Mouse (Mus musculus): ENCODE data around the gene Epm2a. TPM values are rescaled to one million over a fixed set of nuclear protein-coding genes. Genes with fewer than 3 reads are reported as not detected.
"Not testable (repeated sequence)": the region's sequence is repeated elsewhere in the genome, so short reads cannot be mapped to it uniquely, and the experiment has no call there.

The Epm2a gene
- total and polyA plus RNA-seq, 2 experiments = 2.9 to 6.7 TPM

GRCm38 (mm10) chr10:11344536-11345468, 1.6 kb downstream of the Epm2a start:
- Histone ChIP-seq H3K4me1 (ENCODE audit: control insufficient read depth, insufficient read depth, low read length) (no peaks in the 10 kb centered on the region; the same call in 1 of the 2 replicates), H3K4me3 (ENCODE audit: insufficient read depth, low read depth, low read length) (no peak overlapping the region), H3K79me2 (ENCODE audit: control insufficient read depth, insufficient read depth, low read length) (no peaks in the 10 kb centered on the region), H3K36me3 (ENCODE audit: control insufficient read depth, insufficient read depth, low read length) (no peaks in the 10 kb centered on the region), H3K27ac (replicated peaks; ENCODE audit: insufficient read depth, low read depth, low read length) (no peak overlapping the region), H3K9ac (ENCODE audit: low read depth, low read length) (no peak overlapping the region), H3K27me3 (ENCODE audit: control insufficient read depth, insufficient read depth, low read length) (no peaks in the 10 kb centered on the region)
- 90% methylated on average over 18 of the region's 18 CpGs for WGBS
- no peak for DNase-seq (ENCODE audit: extremely low read depth, low read depth, low spot score)
- no peak for TF ChIP-seq POLR2A (IDR thresholded peaks at IDR 0.05; ENCODE audit: extremely low read depth, insufficient read depth, low read length)
- no peak for TF ChIP-seq CTCF (IDR thresholded peaks at IDR 0.05; ENCODE audit: low read depth, low read length)

GRCm38 (mm10) chr10:11350243-11350974, 7.2 kb downstream of the Epm2a start:
- DNase-seq (ENCODE audit: extremely low read depth, low read depth, low spot score); H3K27ac ChIP-seq (replicated peaks; ENCODE audit: insufficient read depth, low read depth, low read length); H3K9ac ChIP-seq (ENCODE audit: low read depth, low read length); H3K27me3 ChIP-seq (ENCODE audit: control insufficient read depth, insufficient read depth, low read length); H3K79me2 ChIP-seq (ENCODE audit: control insufficient read depth, insufficient read depth, low read length); H3K4me3 ChIP-seq (ENCODE audit: insufficient read depth, low read depth, low read length); H3K36me3 ChIP-seq (ENCODE audit: control insufficient read depth, insufficient read depth, low read length); H3K4me1 ChIP-seq (ENCODE audit: control insufficient read depth, insufficient read depth, low read length): not testable (repeated sequence)
- 76% methylated on average over 3 of the region's 3 CpGs for WGBS

- 84% methylated on average over 8 of the region's 8 CpGs for WGBS
- TF ChIP-seq POLR2A (IDR thresholded peaks at IDR 0.05; ENCODE audit: extremely low read depth, insufficient read depth, low read length) (no peak), CTCF (IDR thresholded peaks at IDR 0.05; ENCODE audit: low read depth, low read length) (no peak)
- Histone ChIP-seq H3K9ac (ENCODE audit: low read depth, low read length) (no peak overlapping the region), H3K4me3 (ENCODE audit: insufficient read depth, low read depth, low read length) (no peak overlapping the region), H3K27ac (replicated peaks; ENCODE audit: insufficient read depth, low read depth, low read length) (no peak overlapping the region), H3K36me3 (ENCODE audit: control insufficient read depth, insufficient read depth, low read length) (no peaks in the 10 kb centered on the region), H3K79me2 (ENCODE audit: control insufficient read depth, insufficient read depth, low read length) (no peaks in the 10 kb centered on the region), H3K4me1 (ENCODE audit: control insufficient read depth, insufficient read depth, low read length) (no peaks in the 10 kb centered on the region), H3K27me3 (ENCODE audit: control insufficient read depth, insufficient read depth, low read length) (no peaks in the 10 kb centered on the region)
- no peak for DNase-seq (ENCODE audit: extremely low read depth, low read depth, low spot score)
These were observed 11.4 kb downstream of the Epm2a start for GRCm38 (mm10) chr10:11354609-11355008.

- 60% methylated on average over 5 of the region's 5 CpGs for WGBS
- no peak overlapping the region for H3K4me3 ChIP-seq (ENCODE audit: insufficient read depth, low read depth, low read length)
- TF ChIP-seq POLR2A (IDR thresholded peaks at IDR 0.05; ENCODE audit: extremely low read depth, insufficient read depth, low read length) = no peak
- peak; percentile 17; the same call in 1 of the 2 replicates for TF ChIP-seq CTCF (IDR thresholded peaks at IDR 0.05; ENCODE audit: low read depth, low read length)
These were observed 18.9 kb downstream of the Epm2a start for GRCm38 (mm10) chr10:11361985-11362692.

GRCm38 (mm10) chr10:11362896-11363487, 19.8 kb downstream of the Epm2a start:
- no peak overlapping the region for H3K9ac ChIP-seq (ENCODE audit: low read depth, low read length)
- H3K27me3 ChIP-seq (ENCODE audit: control insufficient read depth, insufficient read depth, low read length) = no peaks in the 10 kb centered on the region
- H3K27ac ChIP-seq (replicated peaks; ENCODE audit: insufficient read depth, low read depth, low read length) = no peak overlapping the region
- TF ChIP-seq POLR2A (IDR thresholded peaks at IDR 0.05; ENCODE audit: extremely low read depth, insufficient read depth, low read length) = no peak
- TF ChIP-seq CTCF (IDR thresholded peaks at IDR 0.05; ENCODE audit: low read depth, low read length) = no peak
- H3K36me3 ChIP-seq (ENCODE audit: control insufficient read depth, insufficient read depth, low read length) = no peaks in the 10 kb centered on the region
- H3K4me3 ChIP-seq (ENCODE audit: insufficient read depth, low read depth, low read length) = no peak overlapping the region
- WGBS = 84% methylated on average over 12 of the region's 12 CpGs
- no peaks in the 10 kb centered on the region for H3K4me1 ChIP-seq (ENCODE audit: control insufficient read depth, insufficient read depth, low read length)
- no peak for DNase-seq (ENCODE audit: extremely low read depth, low read depth, low spot score)
- no peaks in the 10 kb centered on the region for H3K79me2 ChIP-seq (ENCODE audit: control insufficient read depth, insufficient read depth, low read length)

More at GRCm38 (mm10) chr10:11361985-11362692, 18.9 kb downstream of the Epm2a start:
- DNase-seq (ENCODE audit: extremely low read depth, low read depth, low spot score) = peak; percentile 54
- no peaks in the 10 kb centered on the region for H3K27me3 ChIP-seq (ENCODE audit: control insufficient read depth, insufficient read depth, low read length)
- H3K36me3 ChIP-seq (ENCODE audit: control insufficient read depth, insufficient read depth, low read length) = no peaks in the 10 kb centered on the region
- no peaks in the 10 kb centered on the region for H3K4me1 ChIP-seq (ENCODE audit: control insufficient read depth, insufficient read depth, low read length)
- no peak overlapping the region for H3K9ac ChIP-seq (ENCODE audit: low read depth, low read length)
- H3K27ac ChIP-seq (replicated peaks; ENCODE audit: insufficient read depth, low read depth, low read length) = no peak overlapping the region
- H3K79me2 ChIP-seq (ENCODE audit: control insufficient read depth, insufficient read depth, low read length) = no peaks in the 10 kb centered on the region

Data from liver, adult 2 months (tissue).